Mouse (Mus musculus) limb, embryonic 13.5 days (tissue): Measurements from ENCODE around the gene Epha2. TPM values are rescaled to one million over a fixed set of nuclear protein-coding genes. Genes with fewer than 3 reads are reported as not detected.

Experiments
- ATAC-seq: fragments of 200-750 bp; cut with Nextera tagmentation; 2 replicates; pipeline ENCODE4 v1.8.0; 2017; ENCODE audit warnings: low read depth, moderate number of reproducible peaks, moderate TSS enrichment; ENCODE audit not compliant: low FRiP score
- H3K27ac ChIP-seq: fragments of 300-500 bp; sonication (generic); 2 replicates; pipeline ENCODE4 v1.5.1; 2015; ENCODE audit warnings: inconsistent platforms, mild to moderate bottlenecking, moderate library complexity
- H3K27me3 ChIP-seq: fragments of 300-500 bp; sonication (generic); 2 replicates; pipeline ENCODE4 v1.6.1; 2015; ENCODE audit warnings: mild to moderate bottlenecking, inconsistent platforms
- H3K36me3 ChIP-seq: fragments of 300-500 bp; sonication (generic); 2 replicates; pipeline ENCODE4 v1.6.1; 2015; ENCODE audit warnings: inconsistent platforms, mild to moderate bottlenecking, moderate library complexity
- H3K4me1 ChIP-seq: fragments of 300-500 bp; sonication (generic); 2 replicates; pipeline ENCODE4 v1.6.1; 2015; ENCODE audit warnings: inconsistent platforms
- H3K4me2 ChIP-seq: fragments of 300-500 bp; sonication (generic); replicated peaks from 2 replicates; pipeline ENCODE4 v1.6.1; 2015; ENCODE audit warnings: inconsistent platforms, mild to moderate bottlenecking, moderate library complexity
- H3K4me3 ChIP-seq: fragments of 300-500 bp; sonication (generic); 2 replicates; pipeline ENCODE4 v1.5.1; 2015; ENCODE audit warnings: moderate library complexity, mild to moderate bottlenecking, inconsistent platforms
- H3K9ac ChIP-seq: fragments of 300-500 bp; sonication (generic); 2 replicates; pipeline ENCODE4 v1.6.1; 2015; ENCODE audit warnings: mild to moderate bottlenecking, inconsistent platforms
- H3K9me3 ChIP-seq: fragments of 300-500 bp; sonication (generic); 2 replicates; pipeline ENCODE4 v1.6.1; 2016; ENCODE audit warnings: inconsistent platforms
- WGBS: fragments of 180-500 bp; shearing (Covaris S2); methylation state at CpG from one replicate; pipeline ENCODE4 v1.1.7; 2015; 5-methylcytosine and 5-hydroxymethylcytosine counted together
- polyA plus RNA-seq: library from polyadenylated mRNA; unstranded; fragments of >200 nt; fragmentation: Nextera tagmentation; extraction: Ambion mirVana; gene quantifications from 2 replicates; pipeline ENCODE4 v1.2.1, GENCODE M21; 2015

The Epha2 gene
- polyA plus RNA-seq, 1 experiment from 2014 or later, result 3.9 TPM

DNA sequence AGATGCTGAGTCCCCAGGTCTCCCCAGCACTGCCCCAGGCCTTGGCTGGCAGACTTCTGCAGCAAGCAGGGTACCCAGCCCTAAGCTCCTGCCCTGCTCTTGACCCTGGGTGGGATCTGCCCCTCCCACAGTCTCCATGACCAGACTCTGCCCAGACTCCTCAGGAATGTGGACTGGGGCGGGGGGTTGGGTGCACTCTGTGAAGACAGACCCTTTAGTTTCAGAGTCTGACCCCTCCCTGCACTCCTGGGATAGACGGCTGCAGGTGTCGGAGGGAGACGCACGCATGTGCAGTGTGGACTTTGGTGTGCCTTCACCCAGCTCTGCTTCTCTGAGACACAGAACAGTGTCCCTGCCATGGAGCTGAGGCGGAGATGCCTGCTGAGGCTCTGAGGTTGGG is 36.9 kb downstream of the Epha2 start:
- no peaks in the 10 kb centered on the region for H3K36me3 ChIP-seq
- peak; percentile 64 for ATAC-seq
- WGBS, result 4% methylated on average over 6 of the region's 6 CpGs
- H3K4me2 ChIP-seq, result peak overlapping the region; percentile 33
- 0 out of 2 replicates have a peak overlapping the region, but pooled peaks have one; percentile 4 for H3K9ac ChIP-seq
- no peaks in the 10 kb centered on the region for H3K9me3 ChIP-seq
- peaks cover 64% of the 10 kb centered on the region for H3K4me1 ChIP-seq
- H3K4me3 ChIP-seq, result no peak overlapping the region
- H3K27me3 ChIP-seq, result no peaks in the 10 kb centered on the region
- H3K27ac ChIP-seq, result peak overlapping the region; percentile 80

DNA sequence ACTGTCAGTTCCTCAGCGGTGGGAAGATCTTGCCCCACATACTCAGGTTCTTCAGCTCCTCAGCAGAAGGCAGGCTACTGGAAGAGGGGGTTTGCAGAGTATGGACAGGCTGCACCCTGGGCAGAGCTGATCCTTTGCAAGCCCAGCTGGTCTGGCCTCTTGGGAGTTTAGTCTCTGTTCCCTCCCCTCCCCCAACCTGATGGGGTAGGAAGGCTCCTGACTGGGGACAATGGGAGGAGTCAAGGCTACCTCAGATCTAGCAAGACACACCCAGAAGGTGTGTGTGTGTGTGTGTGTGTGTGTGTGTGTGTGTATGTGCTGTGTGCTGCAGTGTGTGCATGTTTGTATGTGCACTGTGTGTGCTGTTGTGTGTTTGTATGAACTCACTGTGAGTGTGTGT is 37.8 kb downstream of the Epha2 start:
- ATAC-seq, result no peak
- 0% methylated on average over 1 of the region's 1 CpGs for WGBS
- Histone ChIP-seq H3K4me1 (peaks cover 56% of the 10 kb centered on the region), H3K27me3 (no peaks in the 10 kb centered on the region), H3K27ac (peak overlapping the region; percentile 80), H3K4me2 (peak overlapping the region; percentile 33; the same call in 1 of the 2 replicates), H3K9me3 (no peaks in the 10 kb centered on the region), H3K36me3 (no peaks in the 10 kb centered on the region), H3K9ac (0 out of 2 replicates have a peak overlapping the region, but pooled peaks have one; percentile 26), H3K4me3 (no peak overlapping the region)

DNA sequence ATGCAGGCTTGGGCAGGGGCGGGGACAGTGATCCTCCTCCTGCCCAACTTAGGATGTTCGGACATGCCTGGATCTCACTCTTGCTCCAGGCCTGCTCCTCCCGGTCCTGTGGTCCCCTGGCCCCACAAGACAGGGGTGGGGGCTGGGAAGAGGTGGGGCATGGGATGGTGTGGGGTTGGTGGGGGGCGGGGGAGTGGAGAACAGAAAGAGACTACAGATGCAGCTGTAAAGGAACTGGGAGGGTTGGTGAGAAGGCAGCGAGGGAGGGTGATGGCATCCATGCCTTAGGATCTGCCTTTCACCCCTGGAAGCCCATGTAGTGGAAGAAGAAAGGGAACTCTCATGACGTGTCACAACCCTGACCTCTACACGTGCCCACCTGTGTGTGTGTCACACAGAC is 40.4 kb downstream of the Epha2 start:
- Histone ChIP-seq H3K4me1 (peaks cover 32% of the 10 kb centered on the region), H3K9ac (no peak overlapping the region), H3K27me3 (no peaks in the 10 kb centered on the region), H3K36me3 (no peaks in the 10 kb centered on the region), H3K4me2 (no peak overlapping the region), H3K4me3 (no peak overlapping the region), H3K27ac (no peak overlapping the region), H3K9me3 (no peaks in the 10 kb centered on the region)
- WGBS, result 48% methylated on average over 7 of the region's 7 CpGs
- no peak for ATAC-seq

DNA sequence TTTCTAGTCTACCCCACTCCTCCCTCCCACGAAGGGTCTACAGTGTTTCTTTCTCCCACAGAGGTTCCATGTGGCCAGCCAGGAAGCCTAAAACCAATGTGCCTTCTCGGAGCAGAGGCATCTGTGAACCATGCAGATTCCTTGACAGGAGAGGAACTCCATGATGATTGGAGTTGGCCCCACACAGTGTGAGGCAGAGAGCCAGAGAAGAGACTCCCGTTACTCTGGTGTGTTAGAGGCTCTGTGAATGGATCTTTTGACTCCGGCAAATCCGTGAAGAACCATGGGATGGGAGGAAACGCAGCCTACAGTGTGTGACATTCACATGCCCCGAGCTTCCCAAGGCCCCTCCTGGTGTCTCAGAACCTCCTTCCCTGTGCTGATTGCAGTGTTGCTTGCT is 42.5 kb downstream of the Epha2 start:
- Histone ChIP-seq H3K9me3 (no peaks in the 10 kb centered on the region), H3K4me2 (no peak overlapping the region), H3K27ac (no peak overlapping the region), H3K27me3 (no peaks in the 10 kb centered on the region), H3K9ac (no peak overlapping the region), H3K4me1 (peaks cover 25% of the 10 kb centered on the region), H3K36me3 (no peaks in the 10 kb centered on the region), H3K4me3 (no peak overlapping the region)
- WGBS, result 70% methylated on average over 7 of the region's 7 CpGs
- no peak for ATAC-seq

DNA sequence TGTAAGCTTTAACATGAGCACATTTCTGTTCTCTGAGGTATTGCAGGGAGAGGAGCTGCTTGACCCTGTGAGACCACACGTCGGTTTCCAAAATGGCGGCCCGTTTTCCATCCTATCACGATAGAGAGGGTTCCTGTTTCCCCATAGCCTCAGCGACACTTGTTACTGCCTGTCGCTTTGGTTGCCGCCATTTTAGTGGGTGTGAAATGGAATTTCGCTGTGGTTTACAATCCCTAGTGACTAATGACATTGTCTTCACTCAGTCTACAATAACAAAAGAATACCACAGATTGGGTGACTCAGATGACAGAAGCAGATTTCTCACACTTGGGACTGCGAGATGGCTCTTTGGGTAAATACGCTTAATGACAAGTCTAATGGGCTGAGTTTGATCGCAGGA is 44.2 kb downstream of the Epha2 start:
- WGBS, result 88% methylated on average over 12 of the region's 12 CpGs
- Histone ChIP-seq H3K27ac (no peak overlapping the region), H3K36me3 (no peaks in the 10 kb centered on the region), H3K4me3 (no peak overlapping the region), H3K9me3 (no peaks in the 10 kb centered on the region), H3K27me3 (no peaks in the 10 kb centered on the region), H3K4me2 (no peak overlapping the region), H3K9ac (no peak overlapping the region), H3K4me1 (peaks cover 10% of the 10 kb centered on the region)
- ATAC-seq, result no peak

DNA sequence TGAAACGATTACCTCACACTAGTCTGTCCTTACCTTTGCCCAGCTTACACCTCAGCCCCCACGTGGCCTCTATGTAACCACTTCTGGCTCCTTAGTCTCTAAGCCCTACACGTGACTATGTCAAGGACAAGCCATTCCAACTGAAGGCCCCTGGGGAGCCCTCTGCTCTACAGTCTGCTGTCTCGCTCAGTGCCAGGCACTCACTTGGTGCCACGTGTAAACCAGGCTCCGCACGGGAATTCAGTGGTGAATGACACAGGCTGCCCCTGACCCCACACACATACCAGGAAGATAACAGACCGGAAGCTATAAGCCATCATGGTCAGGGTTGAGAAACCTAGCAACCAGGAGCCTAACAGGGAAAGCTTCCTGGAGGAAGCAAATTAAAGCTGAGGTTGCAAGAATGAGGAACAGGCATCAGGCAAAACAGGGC is 46.3 kb downstream of the Epha2 start:
- Histone ChIP-seq H3K4me1 (peaks cover 9% of the 10 kb centered on the region), H3K27ac (no peak overlapping the region), H3K4me2 (no peak overlapping the region), H3K9ac (no peak overlapping the region), H3K27me3 (no peaks in the 10 kb centered on the region), H3K36me3 (no peaks in the 10 kb centered on the region), H3K4me3 (no peak overlapping the region), H3K9me3 (no peaks in the 10 kb centered on the region)
- WGBS, result 67% methylated on average over 8 of the region's 8 CpGs
- no peak for ATAC-seq

DNA sequence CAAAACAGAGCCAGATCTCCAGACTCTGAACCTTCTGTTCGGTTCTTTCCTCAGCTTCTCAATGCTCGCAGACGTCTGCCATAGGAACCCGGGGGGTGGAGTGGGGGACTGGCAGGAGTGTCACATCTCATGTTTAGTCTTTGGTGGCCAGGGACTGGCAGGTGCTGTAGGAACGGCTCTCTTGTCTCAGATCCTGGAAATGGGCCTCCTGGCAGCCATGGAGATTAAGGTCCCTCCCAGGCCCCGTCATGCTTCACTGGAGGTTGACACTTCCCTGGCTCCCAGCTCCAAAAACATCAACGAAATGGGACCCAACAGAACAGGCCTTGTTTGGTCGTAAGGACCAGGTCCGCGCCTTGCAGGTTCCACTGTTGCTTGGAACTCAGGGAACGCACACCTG is 47.6 kb downstream of the Epha2 start:
- Histone ChIP-seq H3K4me2 (no peak overlapping the region), H3K27ac (no peak overlapping the region), H3K4me1 (peaks cover 12% of the 10 kb centered on the region), H3K9ac (no peak overlapping the region), H3K36me3 (no peaks in the 10 kb centered on the region), H3K27me3 (no peaks in the 10 kb centered on the region), H3K4me3 (no peak overlapping the region), H3K9me3 (no peaks in the 10 kb centered on the region)
- ATAC-seq, result no peak
- 67% methylated on average over 11 of the region's 11 CpGs for WGBS

DNA sequence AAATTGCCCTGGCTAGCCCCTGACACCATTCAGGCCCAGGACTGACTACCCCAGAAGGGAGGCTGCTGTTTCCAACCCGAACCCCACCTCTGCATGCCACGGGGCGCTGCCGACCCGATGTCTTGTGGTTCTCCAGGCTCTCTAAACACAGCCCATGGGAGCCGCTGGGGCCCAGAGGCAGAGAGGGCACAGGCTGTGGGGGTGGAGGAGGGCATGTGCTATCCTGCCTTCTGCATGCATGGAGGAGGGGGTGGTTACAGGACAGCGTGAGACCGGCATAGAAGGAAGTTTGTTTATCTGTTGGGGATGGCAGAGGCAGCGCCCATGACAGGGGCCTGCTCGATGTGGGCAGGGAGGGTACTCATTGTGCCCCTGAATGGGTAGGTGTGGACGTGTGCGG is 49.0 kb downstream of the Epha2 start:
- no peaks in the 10 kb centered on the region for H3K27me3 ChIP-seq
- 81% methylated on average over 12 of the region's 12 CpGs for WGBS
- ATAC-seq, result no peak
- no peak overlapping the region for H3K27ac ChIP-seq
- no peak overlapping the region for H3K9ac ChIP-seq
- no peak overlapping the region for H3K4me3 ChIP-seq
- no peak overlapping the region for H3K4me2 ChIP-seq
- H3K36me3 ChIP-seq, result no peaks in the 10 kb centered on the region
- no peaks in the 10 kb centered on the region for H3K9me3 ChIP-seq
- peaks cover 16% of the 10 kb centered on the region for H3K4me1 ChIP-seq

DNA sequence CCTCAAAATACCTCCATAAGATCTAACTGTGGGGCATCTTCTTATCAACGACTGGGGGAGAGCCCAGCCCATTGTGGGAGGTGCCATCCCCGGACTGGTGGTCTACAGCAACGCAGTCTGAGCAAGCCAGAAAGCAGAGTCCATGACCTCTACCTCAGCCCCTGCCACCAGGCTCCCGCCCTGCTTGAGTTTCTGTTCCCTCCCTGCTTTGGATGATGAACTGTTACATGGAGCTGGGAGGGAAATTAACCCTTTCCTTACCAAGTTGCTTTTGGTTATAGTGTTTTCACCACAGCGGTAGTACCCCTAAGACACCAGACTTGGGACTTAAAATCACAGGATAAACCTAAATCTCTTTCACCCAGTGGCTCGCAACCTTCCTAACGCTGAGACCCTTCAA is 50.9 kb downstream of the Epha2 start:
- no peak overlapping the region for H3K4me3 ChIP-seq
- no peaks in the 10 kb centered on the region for H3K27me3 ChIP-seq
- H3K36me3 ChIP-seq, result no peaks in the 10 kb centered on the region
- H3K27ac ChIP-seq, result no peak overlapping the region
- no peaks in the 10 kb centered on the region for H3K9me3 ChIP-seq
- WGBS, result 56% methylated on average over 7 of the region's 7 CpGs
- no peak for ATAC-seq
- H3K4me2 ChIP-seq, result no peak overlapping the region
- H3K4me1 ChIP-seq, result peaks cover 16% of the 10 kb centered on the region
- no peak overlapping the region for H3K9ac ChIP-seq

DNA sequence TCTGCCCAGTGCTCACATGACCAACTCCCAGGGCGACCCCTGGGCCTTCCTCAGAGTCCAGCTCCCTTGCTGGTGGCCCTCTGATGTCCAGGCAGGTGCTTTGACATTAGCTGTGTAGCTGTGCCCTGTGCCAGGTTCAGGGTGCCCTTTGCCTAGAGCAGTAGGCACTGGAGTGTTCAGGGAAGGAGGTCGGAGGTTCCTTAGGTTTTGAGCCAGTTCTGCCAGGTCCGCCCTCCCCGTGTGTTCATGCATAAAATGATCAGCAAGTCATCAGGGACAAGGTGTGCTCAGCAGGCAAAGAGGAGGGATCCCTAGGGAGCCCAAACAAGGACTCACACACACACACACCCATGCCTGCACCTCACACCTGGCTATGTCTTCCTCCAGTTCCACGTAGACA is 51.9 kb downstream of the Epha2 start:
- Histone ChIP-seq H3K4me3 (no peak overlapping the region), H3K4me2 (no peak overlapping the region), H3K27ac (no peak overlapping the region), H3K36me3 (no peaks in the 10 kb centered on the region), H3K27me3 (no peaks in the 10 kb centered on the region), H3K9ac (no peak overlapping the region), H3K4me1 (peaks cover 12% of the 10 kb centered on the region), H3K9me3 (no peaks in the 10 kb centered on the region)
- no peak for ATAC-seq
- WGBS, result 74% methylated on average over 5 of the region's 5 CpGs

DNA sequence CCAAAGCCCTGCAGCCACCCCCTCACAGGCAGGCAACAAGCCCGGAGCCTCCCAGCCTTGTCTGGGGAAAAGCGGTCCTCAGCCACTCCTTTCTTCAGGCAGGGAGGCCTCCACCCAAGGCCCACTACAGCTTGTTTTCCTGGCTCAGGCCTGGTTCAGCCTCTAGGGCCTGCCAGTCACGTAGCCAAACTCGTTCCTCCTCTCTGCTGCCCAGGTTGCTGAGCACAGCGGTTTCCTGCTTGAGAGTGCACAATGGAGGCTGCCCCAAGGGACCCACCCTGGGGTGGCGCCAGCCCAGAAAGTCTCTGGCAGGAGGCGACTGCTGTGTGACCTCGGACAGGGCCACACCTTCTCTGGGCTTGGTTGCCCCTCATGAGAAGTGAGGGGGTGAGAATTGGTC is 52.8 kb downstream of the Epha2 start:
- no peak overlapping the region for H3K4me3 ChIP-seq
- H3K27me3 ChIP-seq, result no peaks in the 10 kb centered on the region
- no peak overlapping the region for H3K27ac ChIP-seq
- H3K9ac ChIP-seq, result no peak overlapping the region
- H3K4me1 ChIP-seq, result peaks cover 16% of the 10 kb centered on the region
- 65% methylated on average over 8 of the region's 8 CpGs for WGBS
- no peaks in the 10 kb centered on the region for H3K36me3 ChIP-seq
- H3K9me3 ChIP-seq, result no peaks in the 10 kb centered on the region
- 0 out of 2 replicates have a peak, but pooled peaks have one; percentile 12 for ATAC-seq
- no peak overlapping the region for H3K4me2 ChIP-seq

DNA sequence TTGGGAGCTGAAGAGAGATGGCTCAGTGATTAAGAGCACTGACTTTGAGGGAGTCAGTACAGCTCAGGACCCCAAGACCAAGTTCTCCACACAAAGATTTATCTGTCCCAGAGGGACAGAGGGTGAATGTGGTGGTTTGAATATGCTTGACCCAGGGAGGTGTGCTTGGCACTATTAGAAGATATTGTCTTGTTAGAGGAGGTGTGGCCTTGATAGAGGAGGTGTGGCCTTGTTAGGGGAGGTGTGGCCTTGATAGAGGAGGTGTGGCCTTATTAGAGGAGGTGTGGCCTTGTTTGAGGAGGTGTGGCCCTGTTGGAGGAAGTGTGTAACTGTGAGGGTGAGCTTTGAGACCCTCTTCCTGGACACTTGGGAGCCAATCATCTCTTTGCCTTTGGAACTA is 56.8 kb downstream of the Epha2 start:
- Histone ChIP-seq H3K9me3 (no peaks in the 10 kb centered on the region), H3K27ac (no peak overlapping the region), H3K4me1 (peaks cover 21% of the 10 kb centered on the region), H3K36me3 (no peaks in the 10 kb centered on the region), H3K4me2 (no peak overlapping the region), H3K4me3 (no peak overlapping the region), H3K27me3 (peaks cover 5% of the 10 kb centered on the region; the same call in 1 of the 2 replicates), H3K9ac (no peak overlapping the region)
- no peak for ATAC-seq

DNA sequence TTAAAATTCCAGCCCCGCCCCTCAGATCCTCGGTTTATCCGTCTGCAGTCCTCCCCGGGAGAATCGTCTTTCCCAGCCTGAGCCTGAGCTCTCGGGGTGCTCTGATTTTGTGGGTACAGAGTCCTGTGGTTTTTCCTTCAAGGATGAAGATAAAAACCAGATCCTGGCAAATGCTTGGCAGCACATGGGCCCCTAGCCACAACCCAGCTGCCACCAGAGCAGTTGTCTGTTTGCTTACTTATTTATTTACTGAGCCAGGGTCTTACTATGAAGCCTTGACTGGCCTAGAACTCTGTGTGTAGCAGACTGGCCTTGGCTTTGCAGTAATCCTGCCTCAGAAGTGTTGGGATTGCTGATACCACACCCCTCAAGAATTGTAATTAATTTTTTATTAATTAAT is 58.2 kb downstream of the Epha2 start:
- Histone ChIP-seq H3K4me3 (no peak overlapping the region), H3K4me1 (peaks cover 13% of the 10 kb centered on the region), H3K27ac (no peak overlapping the region), H3K4me2 (no peak overlapping the region), H3K9ac (no peak overlapping the region), H3K9me3 (no peaks in the 10 kb centered on the region), H3K36me3 (no peaks in the 10 kb centered on the region), H3K27me3 (peaks cover 12% of the 10 kb centered on the region)
- ATAC-seq, result no peak
- 83% methylated on average over 6 of the region's 6 CpGs for WGBS
